Mouse (Mus musculus): Measurements from ENCODE around the gene Psma5.

Psma5 gene

DNA sequence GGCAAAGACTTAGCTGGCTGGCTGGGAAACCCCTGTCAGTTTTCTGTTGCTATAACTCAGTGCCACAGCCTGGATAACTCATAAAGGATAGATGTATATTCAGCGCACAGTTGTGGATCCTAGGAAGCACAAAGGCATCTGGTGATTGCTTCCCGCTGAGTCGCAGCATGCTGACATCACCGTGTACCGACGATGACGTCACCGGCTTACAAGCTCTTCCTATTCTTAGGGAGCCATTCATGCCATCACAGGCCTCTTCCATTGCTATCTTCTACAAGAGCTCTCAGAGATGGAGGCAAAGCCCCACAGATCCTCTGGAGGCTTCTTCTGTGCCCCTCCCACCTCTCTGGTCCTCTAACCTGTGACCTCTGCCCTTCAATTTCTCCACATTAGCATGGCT, 47.0 kb downstream of the Psma5 start:
- no peak for DNase-seq (ENCODE audit: extremely low spot score, low read depth, low spot score)

DNA sequence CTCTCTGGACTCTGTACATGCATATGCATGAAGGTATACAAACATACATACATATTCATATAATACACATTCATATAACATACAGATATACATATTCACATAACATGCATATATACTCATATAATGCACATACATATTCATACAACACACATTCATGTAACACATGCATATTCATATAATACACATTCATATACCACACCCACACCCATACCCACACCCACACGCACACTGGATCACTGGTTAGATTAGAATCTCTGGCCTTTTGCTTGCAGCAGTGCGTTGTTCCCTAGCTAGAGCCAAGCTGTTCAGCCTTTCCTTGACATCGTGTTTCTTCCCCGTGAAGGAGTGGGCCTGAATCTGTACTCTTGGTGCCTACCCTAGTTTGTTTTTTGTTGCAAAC, 48.0 kb downstream of the Psma5 start:
- DNase-seq (ENCODE audit: extremely low spot score, low read depth, low spot score) = no peak

DNA sequence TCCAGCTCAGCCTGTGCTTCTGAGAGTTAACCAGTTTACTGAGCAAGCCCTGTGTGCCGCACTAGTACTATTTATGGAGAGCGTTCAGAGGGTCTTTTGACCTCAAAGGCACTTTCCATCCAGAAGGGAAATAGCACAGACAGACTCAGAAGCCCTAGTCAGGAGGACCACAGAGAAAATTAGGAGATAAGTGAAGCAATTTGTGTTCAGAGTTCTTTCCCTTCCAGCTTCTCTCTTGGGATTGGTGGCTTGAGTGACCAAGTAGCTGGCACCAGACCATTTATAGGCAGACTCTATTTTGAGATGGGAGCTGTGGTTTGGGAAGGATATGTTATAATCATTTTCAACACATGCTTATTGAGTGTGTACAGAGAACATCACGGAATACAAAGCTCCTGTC, 49.7 kb downstream of the Psma5 start:
- no peak for DNase-seq (ENCODE audit: extremely low spot score, low read depth, low spot score)

DNA sequence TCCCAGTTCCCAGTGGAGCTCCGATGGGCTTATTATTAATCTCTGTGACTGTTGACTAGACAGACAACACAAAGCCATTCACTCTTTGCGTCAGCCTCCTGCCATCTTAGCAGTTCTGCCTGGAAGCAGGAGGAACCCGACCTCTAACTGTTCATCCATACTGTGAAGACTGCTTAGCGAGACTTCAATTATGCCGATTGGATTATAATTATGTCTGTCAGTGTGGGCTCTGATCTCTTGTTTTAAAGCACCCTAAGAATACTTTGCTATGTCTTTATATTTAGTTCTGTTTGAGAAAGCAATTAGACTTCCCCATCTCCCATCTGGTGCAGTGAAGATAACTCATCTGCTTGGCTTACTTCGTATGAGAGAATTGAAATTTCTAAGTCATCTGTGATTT, 50.8 kb downstream of the Psma5 start:
- no peak for DNase-seq (ENCODE audit: extremely low spot score, low read depth, low spot score)

DNA sequence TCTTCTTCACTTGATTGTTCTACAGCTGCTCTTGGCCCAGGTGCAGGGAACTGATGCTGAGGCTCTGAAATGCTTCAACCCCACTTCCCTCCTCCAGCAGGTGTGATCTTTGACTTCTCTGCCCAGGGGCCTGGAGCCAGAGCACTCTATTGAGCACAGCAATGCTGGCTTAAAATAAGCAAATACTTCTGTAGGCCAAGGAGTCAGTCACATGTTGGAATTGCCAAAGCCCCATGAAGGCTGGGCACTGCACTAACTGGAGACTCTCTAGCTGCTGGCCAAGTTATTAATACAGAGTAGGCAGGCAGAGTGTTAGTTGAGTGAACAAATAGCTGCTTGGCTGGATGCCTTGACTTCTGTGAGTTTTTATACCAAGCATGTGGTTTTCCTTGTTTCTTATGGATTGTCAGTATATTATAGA, 54.2 kb downstream of the Psma5 start:
- DNase-seq (ENCODE audit: extremely low spot score, low read depth, low spot score) = no peak

DNA sequence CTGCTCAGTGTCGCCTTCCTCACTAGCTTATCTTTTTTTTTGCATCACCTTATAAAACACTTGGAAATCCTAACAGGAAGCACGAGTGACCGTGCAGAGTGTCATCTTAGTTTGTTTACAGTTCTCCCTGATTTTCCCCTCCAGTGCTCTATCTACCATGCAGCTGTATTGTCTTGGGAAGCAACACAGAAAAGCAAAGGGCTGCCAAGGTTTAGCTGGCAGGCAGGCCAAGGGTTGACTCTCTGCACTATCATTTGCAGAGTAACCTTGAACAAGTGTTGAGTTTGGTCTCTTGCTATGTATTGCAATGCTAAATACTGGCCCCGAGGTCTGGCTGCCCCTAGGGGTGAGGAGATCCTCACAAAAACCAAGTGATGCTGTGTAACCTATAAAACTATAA, 55.0 kb downstream of the Psma5 start:
- DNase-seq (ENCODE audit: extremely low spot score, low read depth, low spot score) = no peak

DNA sequence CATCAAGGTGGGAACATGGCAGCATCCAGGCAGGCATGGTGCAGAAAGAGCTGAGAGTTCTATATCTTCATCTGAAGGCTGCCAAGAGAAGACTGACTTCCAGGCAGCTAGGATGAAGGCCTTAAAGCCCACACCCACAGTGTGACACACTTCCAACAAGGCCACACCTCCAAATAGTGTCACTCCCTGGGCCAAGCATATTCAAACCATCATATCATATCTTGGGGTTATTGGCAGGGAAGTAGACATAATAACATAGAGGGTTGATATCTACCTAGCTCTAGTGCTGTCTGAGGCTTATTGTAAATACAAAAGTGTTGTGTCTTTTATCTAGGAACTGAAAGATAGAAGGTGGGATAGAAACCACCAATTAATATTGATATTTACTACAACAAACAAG, 55.7 kb downstream of the Psma5 start:
- no peak for DNase-seq (ENCODE audit: extremely low spot score, low read depth, low spot score)

DNA sequence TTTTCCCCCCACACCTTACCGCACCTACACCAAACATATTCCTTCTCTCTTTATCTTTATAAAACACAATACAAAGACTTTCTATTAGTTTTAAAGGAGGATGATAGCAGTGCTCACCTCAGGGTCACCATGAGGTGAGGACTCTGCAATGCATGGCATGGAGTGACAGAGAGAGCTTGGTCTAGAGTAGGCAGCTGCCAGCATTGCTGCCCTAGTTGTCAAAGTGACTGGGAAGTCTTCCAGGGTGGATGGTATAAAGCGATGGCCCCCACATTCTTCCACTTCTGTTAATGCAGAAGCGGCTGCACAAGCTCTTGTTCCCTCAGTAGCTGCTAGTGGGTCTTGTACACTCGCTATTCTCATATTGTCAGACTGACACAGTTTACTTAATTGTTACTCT, 56.4 kb downstream of the Psma5 start:
- DNase-seq (ENCODE audit: extremely low spot score, low read depth, low spot score) = no peak

DNA sequence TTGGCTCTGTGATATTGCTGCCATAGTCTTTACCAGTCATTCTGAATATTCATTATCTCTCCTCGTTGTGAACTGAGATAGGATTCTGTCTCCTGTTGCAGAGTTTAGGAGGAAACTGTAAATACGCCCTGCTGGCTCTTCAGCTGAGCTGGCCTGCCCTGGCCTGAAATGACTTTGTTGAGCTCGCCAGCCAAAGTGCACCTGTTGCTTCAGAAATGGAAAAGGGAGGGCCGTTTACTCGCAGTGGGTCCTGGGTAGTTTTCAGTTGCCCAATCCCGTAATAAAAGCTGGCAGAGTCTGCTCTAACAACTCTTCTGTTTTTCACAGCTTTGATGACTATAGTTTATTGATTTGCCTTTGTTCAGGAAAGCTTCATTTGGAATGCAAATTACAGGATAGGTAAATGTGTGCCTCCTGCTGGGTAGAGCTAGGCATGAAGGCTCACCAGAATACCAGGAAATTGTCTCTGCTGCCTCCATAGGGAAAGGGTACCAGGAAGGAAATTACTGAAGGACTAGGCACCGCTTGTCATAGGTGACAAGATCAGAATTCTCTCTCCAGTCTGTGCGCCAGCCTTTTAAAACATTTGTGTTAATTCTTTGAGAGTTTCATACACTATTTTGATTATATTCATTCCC, 57.4 kb downstream of the Psma5 start:
- DNase-seq (ENCODE audit: extremely low spot score, low read depth, low spot score) = no peak

DNA sequence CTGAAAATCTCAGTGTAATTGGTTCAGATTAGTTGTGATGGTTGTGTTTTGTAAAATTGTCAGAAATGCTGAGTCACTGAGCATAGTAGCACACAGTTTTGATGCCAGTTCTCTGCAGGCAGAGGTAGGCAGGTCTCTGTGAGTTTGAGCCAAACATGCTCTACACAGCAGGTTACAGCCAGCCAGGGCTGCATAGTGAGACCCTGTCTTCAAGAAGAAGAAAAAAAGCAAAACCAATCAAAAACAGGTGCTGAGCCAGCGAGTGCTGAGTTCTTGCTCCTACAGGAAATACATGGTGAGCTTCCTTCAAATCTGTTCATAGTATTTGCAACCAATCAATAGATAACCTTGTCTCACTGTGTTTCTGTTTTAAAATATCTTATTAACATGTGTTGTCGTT, 61.8 kb downstream of the Psma5 start:
- peak; percentile 37 for DNase-seq (ENCODE audit: extremely low spot score, low read depth, low spot score)

DNA sequence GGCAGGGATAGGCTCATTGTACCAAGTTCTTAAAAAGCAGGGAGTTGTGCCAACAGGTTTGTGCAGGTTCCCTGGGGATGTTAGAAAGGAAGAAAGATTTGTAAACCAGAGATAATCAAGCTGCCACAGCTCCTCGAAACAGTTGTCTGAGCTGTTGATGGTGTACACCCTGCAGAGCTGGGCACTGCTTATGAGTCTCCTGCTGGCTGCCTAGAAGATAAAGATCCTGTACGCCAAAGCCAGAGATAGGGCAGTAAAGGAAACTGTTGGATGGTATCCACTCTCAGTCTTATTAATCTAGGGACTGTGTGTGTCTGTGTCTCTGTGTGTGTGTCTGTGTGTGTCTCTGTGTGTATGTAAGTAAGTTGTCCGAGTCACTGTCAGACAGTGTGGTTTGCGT, 64.9 kb downstream of the Psma5 start:
- DNase-seq (ENCODE audit: extremely low spot score, low read depth, low spot score) = no peak

DNA sequence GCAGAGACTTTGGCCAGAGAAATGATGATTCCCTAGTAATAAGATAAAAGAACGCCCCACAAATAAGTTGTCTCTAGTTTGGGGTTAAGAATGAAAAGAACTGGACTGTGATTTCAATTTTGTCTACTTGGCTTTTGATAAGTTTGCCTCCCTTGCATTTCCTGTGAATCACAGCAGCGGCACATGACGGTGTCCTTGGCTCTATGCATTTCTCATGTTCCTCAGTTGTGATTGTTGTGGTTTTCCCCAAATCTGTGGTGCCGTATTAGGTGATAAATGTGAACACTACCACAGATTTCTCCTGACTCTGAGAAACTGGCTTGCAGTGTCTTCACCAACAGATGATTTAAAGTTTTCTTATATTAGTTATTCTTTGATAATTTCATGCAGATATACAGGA, 65.4 kb downstream of the Psma5 start:
- no peak for DNase-seq (ENCODE audit: extremely low spot score, low read depth, low spot score)

DNA sequence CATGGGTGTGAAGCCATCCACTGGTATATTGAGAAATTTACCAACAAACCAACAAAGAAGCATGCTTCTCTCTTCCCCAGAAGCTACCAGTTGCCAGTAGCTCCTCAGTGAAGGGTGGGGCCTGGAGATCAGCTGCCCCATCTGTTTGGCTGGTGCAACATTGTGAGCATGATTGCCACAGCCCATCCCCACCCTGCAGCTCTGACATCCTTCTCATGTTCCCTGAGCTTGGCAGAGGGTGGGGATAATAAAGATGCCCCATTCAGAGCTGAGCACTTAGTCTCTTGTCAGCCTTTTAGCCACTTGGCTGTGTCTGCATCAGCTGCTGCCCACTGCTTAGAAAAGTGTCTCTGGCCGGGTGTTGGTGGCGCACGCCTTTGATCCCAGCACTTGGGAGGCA, 66.2 kb downstream of the Psma5 start:
- no peak for DNase-seq (ENCODE audit: extremely low spot score, low read depth, low spot score)

DNA sequence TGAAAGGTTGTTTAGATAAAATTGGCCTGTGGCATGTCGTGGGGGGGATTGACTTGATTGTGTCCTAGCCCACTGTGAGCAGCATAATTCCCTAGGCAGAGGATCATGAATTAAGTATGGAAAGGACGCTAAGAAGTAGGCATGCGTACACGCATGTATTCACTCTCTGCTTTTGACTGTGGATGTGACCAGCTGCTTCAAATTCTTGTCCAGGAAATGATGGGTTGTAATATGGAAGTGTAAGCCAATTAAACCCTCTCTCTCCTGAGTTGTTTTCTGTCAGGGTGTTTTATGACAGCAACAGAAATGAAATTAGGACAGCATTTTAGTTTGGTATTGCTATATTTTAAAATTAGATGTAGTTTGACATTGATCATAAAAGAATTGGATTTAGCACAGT, 68.1 kb downstream of the Psma5 start:
- DNase-seq (ENCODE audit: extremely low spot score, low read depth, low spot score) = no peak

DNA sequence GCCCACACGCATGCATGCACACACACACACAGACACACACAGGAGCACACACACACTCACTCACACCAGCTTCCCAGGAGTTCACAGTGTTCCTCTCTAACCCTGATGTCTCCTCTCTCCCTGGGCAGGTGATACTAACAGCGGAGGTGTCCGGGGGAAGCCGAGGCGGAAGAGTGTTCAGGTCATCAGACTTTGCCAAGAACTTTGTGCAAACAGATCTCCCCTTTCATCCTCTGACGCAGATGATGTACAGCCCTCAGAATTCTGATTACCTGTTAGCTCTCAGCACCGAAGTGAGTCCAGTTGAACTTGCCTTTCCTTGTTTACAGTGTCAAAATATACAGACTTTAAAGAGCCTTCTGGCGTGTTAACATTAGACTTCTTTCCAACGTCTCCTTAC, 68.8 kb downstream of the Psma5 start:
- DNase-seq (ENCODE audit: extremely low spot score, low read depth, low spot score) = no peak

DNA sequence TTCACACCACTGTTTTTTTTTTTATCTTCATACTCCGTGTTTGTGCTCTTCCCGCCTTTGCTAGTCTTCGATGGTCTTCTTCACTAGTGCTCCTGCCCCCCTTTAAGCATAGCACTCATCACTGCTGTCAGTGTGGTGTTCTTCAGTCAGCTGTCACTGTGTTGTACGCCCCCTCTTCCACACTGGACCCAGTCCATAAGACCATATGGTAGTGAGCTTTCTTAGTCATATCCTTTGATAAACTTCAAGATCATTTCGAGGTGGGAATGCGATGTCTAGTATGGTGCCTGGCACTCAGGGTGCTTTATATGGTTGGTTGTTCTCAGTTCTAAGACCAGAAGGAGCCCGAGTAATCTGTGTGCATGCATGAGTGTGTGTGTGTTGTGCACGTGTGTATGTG, 70.5 kb downstream of the Psma5 start:
- DNase-seq (ENCODE audit: extremely low spot score, low read depth, low spot score) = no peak

DNA sequence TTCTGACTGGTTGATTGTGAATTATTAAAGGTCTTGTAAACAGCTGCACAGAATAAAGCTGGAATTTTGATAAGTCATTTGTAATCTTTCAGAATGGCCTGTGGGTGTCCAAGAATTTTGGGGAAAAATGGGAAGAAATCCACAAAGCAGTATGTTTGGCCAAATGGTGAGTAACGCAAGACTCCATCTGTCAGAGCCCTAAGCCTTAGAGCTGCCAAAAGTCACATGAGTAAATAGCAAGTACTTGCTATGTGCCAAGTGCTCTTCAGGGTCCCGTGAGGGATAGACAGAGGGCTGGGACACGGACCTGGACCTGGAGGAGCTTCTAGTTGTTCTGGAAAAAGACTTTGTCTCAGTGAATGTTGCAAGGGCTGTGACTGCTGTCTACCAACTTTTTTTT, 71.2 kb downstream of the Psma5 start:
- DNase-seq (ENCODE audit: extremely low spot score, low read depth, low spot score) = no peak

DNA sequence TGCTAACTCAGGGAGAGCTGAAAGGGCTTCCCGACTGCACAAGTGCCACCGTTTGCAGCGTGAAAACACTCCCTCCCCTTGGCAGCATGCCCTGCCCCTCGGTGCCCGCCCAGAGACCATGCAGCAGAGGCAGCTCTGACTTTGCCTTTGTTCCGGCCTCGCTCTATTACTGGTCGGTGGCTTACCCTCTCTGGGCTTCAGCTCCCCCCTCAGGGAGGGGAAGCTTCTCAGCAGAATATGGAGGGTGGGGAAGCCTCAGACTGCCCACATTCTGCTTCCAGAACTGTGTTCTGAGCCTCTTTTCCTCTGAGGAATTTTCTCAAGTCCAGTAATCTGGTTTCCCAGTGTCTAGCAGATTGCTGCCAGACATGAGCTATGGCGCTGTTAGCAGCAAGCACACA, 71.7 kb downstream of the Psma5 start:
- DNase-seq (ENCODE audit: extremely low spot score, low read depth, low spot score) = no peak

All from hindlimb bud, embryonic 11.5 days (tissue).